Mouse (Mus musculus) heart, adult 18-20 months (tissue): ENCODE measurements around the gene Scamp2. TPM values are rescaled to one million over a fixed set of nuclear protein-coding genes. Genes with fewer than 3 reads are reported as not detected.
A peak's percentile ranks its signal among the peaks of the same experiment; 100 is the strongest.

Experiments used
- DNase-seq, 2 experiments: peaks; one replicate each; pipeline ENCODE4 v3.0.0; 2021 to 2022; ENCODE audit warnings: mixed read lengths in 1 of 2
- long read RNA-seq, 2 experiments: library from polyadenylated mRNA; stranded (forward); transcript quantifications; one replicate each; pipeline ENCODE4 v2.0.0; 2021
- total RNA-seq, 2 experiments: library from RNA; stranded (reverse); gene quantifications; 2 replicates each; pipeline ENCODE4 v1.2.3; 2021

Scamp2 gene
- 10 to 100 TPM; 24.2 to 28.5 TPM for total RNA-seq
- long read RNA-seq, experiment 1, transcript Scamp2-201 (9 exons, 2,340 nt), result major isoform, 25 of 29 reads
- long read RNA-seq, experiment 1, partial matches to known transcripts, result 1 of 29 reads
- long read RNA-seq, experiment 1, other reads (novel, unspliced or antisense), result 3 of 29 reads
- long read RNA-seq, experiment 2, transcript Scamp2-201 (9 exons, 2,340 nt), result major isoform, 15 of 18 reads
- long read RNA-seq, experiment 2, partial matches to known transcripts, result 1 of 18 reads
- long read RNA-seq, experiment 2, other reads (novel, unspliced or antisense), result 2 of 18 reads

- peak; percentile 96 to 97 for DNase-seq
Observed at GRCm38 (mm10) chr9:57560861-57561710, at the start of gene Scamp2. TSS of gene Scamp2 (plus strand) at chr9:57560943.

GRCm38 (mm10) chr9:57517113-57517512 lies 43.6 kb upstream of the Scamp2 start:
- peak; percentile 49 to 86 for DNase-seq

DNA sequence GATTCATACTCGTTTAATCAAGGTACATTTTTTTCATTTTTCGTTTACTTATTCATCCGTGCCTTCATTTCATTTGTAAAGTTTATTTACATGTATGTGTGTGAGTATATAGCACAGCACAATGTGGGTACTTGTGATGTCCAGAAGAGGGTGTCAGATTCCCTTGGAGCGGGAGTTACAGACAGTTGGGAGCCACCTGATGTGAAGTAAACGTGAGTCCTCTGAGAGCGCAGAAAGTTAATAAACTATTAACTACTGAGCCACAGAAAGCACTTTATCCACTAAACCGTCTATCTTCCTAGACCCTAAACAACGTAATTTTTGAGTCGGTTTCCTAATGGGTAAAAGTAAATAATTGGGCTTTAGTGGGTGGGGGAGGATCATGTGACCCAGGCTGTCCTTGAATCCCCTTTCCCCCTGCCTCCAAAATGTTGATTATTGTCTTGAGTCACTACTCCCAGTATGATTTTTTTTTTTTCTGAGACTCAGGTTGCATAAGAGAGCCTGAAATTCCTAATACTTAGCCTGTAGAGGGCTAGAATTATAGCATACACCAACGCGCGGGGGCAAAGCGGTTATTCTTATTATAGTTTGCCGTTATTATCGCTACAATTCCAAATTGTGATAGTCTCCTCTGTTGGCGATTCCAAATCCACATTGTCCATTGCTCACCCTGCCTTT lies 40.2 kb upstream of the Scamp2 start:
- DNase-seq, result no peak

DNA sequence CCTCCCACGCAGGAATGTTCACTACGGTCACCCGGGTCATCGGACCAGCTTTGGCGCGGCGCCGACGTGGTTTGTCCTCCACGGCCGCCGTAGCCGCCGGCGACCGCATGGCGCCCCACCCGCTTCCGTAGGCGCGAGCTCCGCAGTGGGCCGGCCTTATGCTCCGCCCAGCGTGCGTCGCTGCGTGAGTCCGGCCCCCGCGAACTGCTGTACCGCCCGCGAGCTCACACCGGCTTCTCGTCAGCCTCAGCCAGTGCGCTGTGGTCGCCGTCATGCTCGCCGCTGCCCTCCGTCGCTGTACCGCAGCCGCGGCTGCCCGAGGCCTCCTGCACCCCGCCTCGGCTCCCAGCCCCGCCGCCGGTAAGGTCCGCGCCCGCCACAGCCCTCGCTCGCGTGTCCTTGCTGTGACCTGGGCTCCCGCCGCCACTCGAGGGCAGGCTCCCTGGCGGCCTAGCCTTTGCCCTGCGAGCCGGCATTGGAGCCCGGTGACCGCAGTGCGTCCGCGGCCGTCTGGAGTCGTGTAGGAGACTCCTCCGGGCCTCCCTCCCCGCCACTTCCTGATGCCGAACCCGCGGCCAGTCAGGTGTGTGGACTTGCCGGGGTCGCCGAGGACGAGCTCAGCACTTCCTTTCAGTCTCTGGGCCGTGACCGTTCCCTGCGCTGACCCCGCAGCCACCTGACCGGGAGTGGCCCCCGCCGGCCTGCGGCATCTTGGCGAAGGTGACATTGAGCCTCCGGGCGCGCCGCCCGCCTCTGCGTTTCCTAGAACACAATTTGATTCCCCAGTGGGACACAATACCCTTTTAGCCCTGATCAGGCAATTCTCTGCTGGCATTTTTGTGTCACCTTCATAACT lies 39.5 kb upstream of the Scamp2 start, which contains the start of gene Cox5a:
TSS of gene Cox5a (plus strand) at position 219 of the 856 bp plus-strand sequence.
- peak; percentile 96 for DNase-seq

- DNase-seq, result no peak
Observed at GRCm38 (mm10) chr9:57522114-57522860, 38.5 kb upstream of the Scamp2 start.

DNA sequence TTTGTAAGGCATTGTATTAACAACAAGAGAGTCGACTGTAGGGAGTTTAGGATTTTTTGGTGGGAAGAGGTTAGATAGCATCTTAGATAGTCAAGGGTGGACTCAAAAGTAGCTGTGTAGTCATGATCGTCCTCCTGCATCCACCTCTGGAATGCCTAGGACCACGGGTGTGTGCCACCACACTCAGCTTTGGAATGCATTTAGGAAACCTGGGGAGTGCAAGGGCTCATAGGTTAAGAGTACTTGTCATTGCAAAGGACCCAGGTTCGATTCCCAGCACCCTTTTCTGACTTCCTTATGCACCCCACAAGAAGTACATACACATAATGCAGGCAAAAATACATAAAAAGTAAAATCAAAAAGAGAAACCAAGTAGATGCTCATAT lies 37.9 kb upstream of the Scamp2 start:
- no peak for DNase-seq

DNA sequence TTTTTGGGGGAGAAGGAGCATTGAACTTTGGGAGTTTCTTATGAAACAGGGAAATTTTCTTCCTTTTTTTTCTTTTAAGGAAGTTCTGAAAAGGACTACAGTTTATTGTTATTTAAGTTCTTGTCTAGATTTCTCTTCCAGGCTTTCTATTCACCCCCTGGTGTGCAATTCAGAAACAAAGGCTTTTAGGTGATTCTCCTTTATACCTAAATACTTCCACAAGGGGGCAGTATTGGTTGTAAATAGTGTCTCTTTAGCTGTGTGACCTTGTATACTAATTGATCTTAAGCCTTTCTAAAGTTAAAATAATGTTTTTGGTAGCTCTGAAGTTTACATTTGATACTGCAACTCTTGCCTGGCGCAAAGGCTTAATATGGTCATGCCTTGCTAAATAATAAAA lies 37.0 kb upstream of the Scamp2 start:
- DNase-seq, result peak in 1 of 2 experiments; percentile 69

DNA sequence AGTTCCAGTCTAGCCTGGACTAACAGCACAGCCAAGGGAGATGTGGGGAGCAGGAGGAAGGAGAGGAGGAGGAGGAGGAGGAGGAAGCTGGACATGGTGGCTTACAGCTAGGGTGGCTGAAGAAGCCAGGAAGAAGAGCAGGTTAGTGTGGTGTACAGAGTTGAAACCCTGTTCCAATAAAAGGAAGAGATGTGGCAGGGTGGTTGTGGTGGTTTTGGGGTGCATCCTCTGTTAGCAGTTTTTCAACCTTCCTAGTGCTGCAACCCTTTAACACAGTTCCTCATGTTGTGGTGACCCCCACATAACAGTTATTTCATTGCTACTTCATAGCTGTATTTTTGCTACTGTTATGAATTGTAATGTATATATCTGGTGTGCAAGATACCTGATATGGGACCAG lies 36.3 kb upstream of the Scamp2 start:
- DNase-seq, result no peak

GRCm38 (mm10) chr9:57525516-57525915 lies 35.2 kb upstream of the Scamp2 start:
- peak in 1 of 2 experiments; percentile 6 for DNase-seq

DNA sequence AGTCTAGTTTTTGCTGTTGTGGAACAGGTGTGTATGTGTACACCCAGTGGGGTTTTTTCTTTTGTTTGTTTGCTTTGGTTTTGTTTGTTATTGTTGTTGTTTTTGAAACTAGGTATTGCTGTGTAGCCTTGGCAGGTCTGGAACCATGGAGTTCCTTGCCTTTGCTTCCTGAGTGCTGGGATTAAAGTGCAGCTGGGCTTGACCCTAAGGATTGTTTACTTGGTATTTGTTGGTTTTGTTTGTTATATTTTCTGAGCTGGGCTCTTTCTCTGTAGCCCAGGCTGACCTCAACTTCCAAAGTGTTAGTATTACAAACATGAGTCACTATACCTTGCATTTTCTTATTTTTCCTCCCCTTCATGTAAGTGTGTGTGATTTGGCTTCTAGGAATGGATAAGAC lies 34.3 kb upstream of the Scamp2 start:
- no peak for DNase-seq

- DNase-seq, result no peak
Observed at GRCm38 (mm10) chr9:57531946-57532345, 28.8 kb upstream of the Scamp2 start.

- peak in 1 of 2 experiments; percentile 31 for DNase-seq
Observed at GRCm38 (mm10) chr9:57536362-57536761, 24.4 kb upstream of the Scamp2 start.

DNA sequence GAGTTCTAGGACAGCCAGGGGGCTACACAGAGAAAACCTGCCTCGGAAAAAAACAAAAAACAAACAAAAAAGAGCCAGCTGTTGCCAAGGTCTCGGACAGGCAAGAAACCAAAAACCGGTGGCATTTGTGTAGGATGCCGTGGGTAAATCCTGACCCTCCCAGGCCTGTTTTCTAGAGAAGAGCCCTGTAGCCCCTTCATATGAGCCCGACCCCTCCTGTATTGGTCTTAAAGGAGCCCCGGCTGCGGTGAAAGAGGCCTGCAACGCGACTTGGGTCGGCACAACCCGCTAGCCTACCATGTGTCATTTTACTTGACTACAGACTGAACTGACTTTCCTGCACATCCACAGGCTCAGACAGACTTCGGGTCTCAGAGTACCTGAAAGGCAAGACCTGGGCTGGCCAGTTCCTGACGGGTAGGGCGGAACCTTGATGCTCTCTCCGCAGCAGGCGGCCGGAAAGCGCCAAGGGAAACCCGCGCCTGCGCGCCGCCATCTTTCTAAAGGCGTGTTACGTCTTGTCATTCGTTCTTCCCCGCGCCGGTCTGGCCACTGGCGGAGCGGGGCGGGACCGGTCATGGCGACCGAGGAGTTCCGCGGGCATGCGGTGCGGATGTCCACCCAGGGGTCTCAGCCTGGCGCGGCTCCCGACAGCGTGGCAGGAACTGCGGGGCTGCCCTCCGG lies 23.6 kb upstream of the Scamp2 start, which contains the start of gene Fam219b:
TSS of gene Fam219b (plus strand) at position 485 of the 684 bp plus-strand sequence.
- peak; percentile 92 to 94 for DNase-seq

DNA sequence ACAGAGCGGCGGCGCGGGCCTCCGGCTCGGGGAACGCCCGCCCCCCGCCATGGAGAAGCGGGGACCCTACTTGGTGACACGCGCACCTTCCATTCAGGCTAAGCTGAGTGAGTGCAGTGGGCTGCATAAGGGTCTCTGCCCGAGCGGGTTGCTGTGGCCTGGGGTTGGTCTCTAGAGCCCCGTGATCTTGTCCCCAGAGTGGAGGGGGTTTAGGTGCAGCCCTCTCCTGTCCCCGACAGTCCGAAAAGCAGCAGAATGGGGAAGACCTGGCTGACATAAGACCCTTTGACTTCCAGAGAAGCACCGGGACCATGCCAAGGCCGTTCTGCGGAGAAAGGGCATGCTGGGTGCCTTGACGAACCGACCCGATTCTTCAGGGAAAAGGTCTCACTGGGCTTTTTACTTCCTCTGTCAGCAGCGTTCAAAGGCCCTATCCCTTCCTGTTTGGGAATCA lies 23.0 kb upstream of the Scamp2 start:
- DNase-seq, result peak in 1 of 2 experiments; percentile 33

DNA sequence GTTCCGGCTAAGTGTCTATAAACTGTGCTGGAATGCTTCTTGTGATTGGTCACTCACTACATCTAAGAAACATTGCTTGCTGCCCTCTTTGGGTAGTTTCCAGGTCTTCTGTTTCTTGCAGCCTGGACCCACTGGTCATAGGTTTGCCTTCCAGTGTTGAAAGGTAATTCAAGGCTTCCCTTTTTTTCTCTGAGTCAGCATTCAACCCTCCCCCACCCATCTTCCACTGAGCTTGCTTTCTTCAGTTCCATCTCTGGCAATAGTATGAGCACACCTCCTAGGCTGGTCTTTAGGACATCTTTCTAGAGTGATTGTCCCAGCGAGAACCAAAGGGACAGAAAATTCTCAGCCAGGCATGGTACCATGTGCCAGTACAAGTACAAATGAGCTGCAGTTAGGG lies 21.2 kb upstream of the Scamp2 start:
- no peak for DNase-seq

DNA sequence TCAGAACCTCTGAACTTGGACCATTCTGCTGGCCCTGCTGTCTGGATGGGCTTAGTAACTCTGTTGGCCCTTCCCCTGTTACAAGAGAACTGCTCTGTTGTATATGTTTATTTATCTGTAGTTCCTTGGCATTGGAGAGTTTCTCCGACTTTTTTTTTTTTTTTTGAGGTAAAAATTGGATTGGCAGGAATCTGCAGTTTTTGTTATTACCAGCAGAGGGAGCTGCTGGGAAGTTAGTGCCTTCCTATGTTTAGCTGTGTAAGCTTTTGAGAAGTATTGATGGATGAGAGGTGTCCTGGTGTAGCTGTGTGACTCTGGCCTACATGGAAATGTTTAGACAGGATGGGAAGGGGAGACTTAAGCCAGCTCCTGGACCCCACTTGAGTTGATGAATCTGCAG lies 19.4 kb upstream of the Scamp2 start:
- DNase-seq, result peak; percentile 60 to 77

DNA sequence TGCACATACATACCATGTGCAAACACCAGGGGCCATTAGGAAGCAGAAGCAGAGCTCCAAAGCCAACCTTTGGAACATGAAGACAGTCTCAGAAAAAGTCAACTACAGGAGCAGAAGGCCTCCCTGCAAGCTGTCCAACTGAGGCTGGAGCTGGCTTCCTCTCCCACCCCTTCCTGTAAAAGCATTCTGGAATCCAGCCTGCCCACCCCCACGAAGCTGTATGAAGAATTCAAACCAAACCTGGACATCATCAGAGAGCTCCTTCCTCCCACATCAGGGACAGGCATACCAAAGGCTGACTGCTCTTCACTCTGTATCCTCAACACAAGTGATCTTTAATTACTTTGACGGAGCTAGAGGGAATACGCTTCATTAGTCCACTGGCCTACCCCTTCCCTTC lies 16.8 kb upstream of the Scamp2 start:
- DNase-seq, result no peak

- DNase-seq, result peak; percentile 78 to 90
Observed at GRCm38 (mm10) chr9:57547287-57547686, 13.5 kb upstream of the Scamp2 start.

GRCm38 (mm10) chr9:57547869-57548268 lies 12.9 kb upstream of the Scamp2 start:
- DNase-seq, result no peak

DNA sequence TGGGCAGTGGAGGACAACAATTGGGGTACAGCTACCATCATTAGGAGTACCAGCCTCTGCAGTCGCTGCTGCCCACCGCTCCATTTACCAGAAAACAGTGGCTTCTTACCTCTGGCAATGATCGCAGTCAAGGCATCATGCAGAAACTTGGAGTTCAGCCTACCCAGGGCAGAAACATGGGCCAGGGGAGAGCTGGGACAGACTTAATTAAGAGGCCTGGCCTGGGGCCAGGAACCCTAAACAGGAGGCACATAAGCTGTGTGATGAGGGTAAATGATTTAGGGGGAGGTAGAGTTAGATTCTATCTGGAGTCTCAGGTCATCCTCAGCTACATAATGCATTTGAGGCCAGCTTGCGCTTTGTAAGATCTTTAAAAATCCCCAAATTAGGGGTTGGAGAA lies 11.6 kb upstream of the Scamp2 start:
- DNase-seq, result peak in 1 of 2 experiments; percentile 51
